Mouse (Mus musculus): ENCODE data around the gene Snd1. TPM values are rescaled to one million over a fixed set of nuclear protein-coding genes. Genes with fewer than 3 reads are reported as not detected.

The Snd1 gene
- polyA plus RNA-seq, 1 experiment from 2014 or later, result 110 TPM

DNA sequence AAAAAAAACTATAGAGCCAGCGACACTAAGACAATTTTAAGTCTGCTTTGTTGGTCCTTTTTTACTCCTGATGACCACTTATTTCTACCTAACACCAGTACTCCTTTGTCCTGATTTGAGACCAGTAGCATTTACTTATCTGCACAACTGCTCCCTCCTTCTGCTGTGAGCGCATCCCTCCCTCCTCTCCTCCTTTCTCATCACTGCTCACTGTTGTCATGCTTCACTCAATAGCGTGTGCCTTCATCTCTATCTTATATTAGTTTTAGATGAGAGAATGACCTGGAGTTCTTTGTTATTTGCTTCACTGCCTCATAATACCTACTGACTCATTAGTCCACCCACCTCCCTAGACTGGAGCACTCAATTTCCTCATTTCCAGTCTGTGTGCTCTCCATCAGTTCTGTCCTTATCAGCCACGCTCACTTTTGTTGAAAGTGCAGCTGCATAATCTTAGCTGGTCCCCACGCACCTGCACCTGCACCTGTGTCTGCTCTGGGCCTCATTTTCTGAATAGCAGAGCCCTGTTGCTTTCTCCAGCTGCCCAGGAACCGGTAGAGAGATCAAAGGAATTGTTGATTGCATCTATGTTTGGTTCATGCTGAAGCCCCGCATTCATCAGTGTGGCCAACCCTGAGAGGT, 242.4 kb downstream of the Snd1 start:
- Histone ChIP-seq H3K4me1 (peaks cover 17% of the 10 kb centered on the region), H3K27ac (replicated peaks) (0 out of 2 replicates have a peak overlapping the region, but pooled peaks have one; percentile 23), H3K27me3 (ENCODE audit: low read depth, poor library complexity, severe bottlenecking) (no peaks in the 10 kb centered on the region), H3K9me3 (replicated peaks) (no peaks in the 10 kb centered on the region), H3K36me3 (peaks cover 8% of the 10 kb centered on the region; the same call in 1 of the 2 replicates), H3K4me3 (no peak overlapping the region)
- DNase-seq (ENCODE audit: low spot score), result no peak
- WGBS, result 56% methylated on average over 7 of the region's 7 CpGs

DNA sequence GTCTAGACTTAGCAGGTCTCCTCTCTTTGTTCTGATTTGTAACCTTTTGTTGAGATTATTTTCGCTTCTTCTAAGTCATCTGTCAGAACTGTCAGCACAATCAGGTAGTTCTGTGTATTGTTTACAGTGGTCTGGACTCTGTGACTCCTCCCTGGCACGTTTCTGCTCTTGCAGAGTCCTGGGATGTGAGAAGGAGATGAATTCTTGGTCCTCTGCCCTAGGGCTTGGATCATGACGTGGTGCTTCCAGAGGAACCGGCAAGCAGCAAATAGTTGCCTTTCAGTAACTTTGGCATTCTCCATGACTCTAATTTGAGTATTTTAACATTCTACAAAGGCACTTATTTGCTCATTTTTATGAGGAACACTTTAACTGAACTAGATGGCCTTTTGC, 242.9 kb downstream of the Snd1 start:
- Histone ChIP-seq H3K27ac (replicated peaks) (0 out of 2 replicates have a peak overlapping the region, but pooled peaks have one; percentile 23), H3K4me3 (no peak overlapping the region), H3K36me3 (peaks cover 3% of the 10 kb centered on the region; the same call in 1 of the 2 replicates), H3K4me1 (peaks cover 17% of the 10 kb centered on the region), H3K27me3 (ENCODE audit: low read depth, poor library complexity, severe bottlenecking) (no peaks in the 10 kb centered on the region), H3K9me3 (replicated peaks) (no peaks in the 10 kb centered on the region)
- WGBS, result 58% methylated on average over 4 of the region's 4 CpGs
- DNase-seq (ENCODE audit: low spot score), result no peak

DNA sequence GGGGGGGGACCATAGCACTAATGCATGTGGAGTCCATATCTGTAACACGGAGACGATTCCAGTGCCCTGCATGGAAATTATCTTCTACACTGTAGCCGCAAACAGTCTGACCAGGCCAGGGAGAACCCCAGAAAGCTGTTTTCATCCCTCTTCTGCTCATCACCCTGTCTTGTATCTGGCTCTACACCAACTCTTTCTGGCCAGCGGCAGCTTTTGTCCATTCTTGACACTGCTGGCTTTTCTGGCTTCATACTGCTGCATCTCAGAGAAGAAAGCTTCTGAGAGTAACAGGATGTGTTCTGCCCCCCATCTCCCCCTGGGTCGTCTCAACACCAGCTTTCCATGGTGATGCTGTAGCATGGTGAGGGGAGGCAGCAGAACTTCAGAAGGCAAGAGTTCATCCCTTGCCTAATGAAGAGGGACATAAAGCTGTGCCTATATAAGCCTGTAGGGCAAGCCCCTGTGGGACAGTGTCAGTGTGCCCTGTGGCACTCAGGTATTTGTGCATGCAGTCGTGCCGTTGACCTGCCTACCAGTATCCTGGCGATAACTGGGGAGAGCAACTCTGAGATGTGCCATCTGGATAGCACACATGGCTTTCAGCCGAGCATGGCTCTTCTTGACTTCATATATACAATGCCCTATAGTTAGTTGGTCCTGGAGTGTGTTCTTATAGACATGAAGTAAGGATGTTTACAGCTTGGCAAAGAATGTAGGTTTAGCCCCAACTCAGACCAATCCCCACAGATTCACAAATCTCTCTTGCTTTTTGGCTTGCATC, 245.6 kb downstream of the Snd1 start:
- no peak for DNase-seq (ENCODE audit: low spot score)
- Histone ChIP-seq H3K36me3 (0 out of 2 replicates have a peak, but pooled peaks cover under 1% of the 10 kb centered on the region), H3K27me3 (ENCODE audit: low read depth, poor library complexity, severe bottlenecking) (no peaks in the 10 kb centered on the region), H3K9me3 (replicated peaks) (no peaks in the 10 kb centered on the region), H3K27ac (replicated peaks) (no peak overlapping the region), H3K4me3 (no peak overlapping the region), H3K4me1 (peaks cover 16% of the 10 kb centered on the region)
- 92% methylated on average over 9 of the region's 9 CpGs for WGBS

DNA sequence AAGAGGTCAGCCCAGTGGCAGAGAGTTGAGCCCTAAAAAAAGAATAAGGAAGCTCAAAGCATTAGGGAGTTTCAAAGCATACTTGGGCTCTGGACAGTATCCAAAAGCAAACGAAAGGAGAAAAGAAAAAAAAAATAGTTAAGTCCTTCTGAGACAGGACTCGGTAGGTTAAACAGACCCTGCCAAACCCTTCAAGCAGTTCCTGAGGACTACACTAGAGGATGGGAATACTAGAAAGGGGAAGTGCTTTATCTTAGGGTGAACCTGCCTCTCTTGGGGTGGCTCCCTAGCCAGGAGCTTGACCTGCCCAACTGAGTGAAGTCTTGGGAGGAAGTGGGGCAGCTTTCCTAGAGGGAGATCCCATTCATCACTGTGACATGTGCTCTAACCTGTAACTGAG, 248.1 kb downstream of the Snd1 start:
- WGBS, result 79% methylated on average over 2 of the region's 2 CpGs
- H3K9me3 ChIP-seq (replicated peaks), result no peaks in the 10 kb centered on the region
- H3K4me3 ChIP-seq, result no peak overlapping the region

DNA sequence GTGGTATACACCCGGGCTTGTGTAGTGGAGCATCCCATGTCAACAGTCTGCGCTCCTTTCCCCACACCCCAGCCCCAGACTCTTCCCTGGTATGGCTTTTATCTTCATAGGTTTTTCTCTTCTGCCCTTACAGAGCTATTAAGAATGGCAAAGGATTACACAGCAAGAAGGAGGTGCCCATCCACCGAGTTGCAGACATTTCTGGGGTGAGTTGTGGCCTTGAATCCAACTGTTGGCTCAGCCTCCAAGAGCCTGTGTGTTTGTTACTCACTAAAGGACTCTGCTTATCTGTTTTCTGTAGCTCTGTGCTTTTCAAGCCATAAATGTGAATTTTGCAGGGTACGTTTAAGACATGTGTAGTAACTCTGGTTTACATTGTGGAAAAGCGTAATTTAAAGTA, 249.8 kb downstream of the Snd1 start:
- no peaks in the 10 kb centered on the region for H3K27me3 ChIP-seq (ENCODE audit: low read depth, poor library complexity, severe bottlenecking)
- no peak overlapping the region for H3K27ac ChIP-seq (replicated peaks)
- H3K9me3 ChIP-seq (replicated peaks), result no peaks in the 10 kb centered on the region
- no peak overlapping the region for H3K4me3 ChIP-seq
- H3K36me3 ChIP-seq, result 0 out of 2 replicates have a peak, but pooled peaks cover 3% of the 10 kb centered on the region
- peaks cover 24% of the 10 kb centered on the region for H3K4me1 ChIP-seq
- no peak for DNase-seq (ENCODE audit: low spot score)
- 71% methylated on average over 5 of the region's 5 CpGs for WGBS

More for the DNA sequence above, 248.1 kb downstream of the Snd1 start:
- DNase-seq (ENCODE audit: low spot score), result no peak
- H3K27ac ChIP-seq (replicated peaks), result no peak overlapping the region
- H3K27me3 ChIP-seq (ENCODE audit: low read depth, poor library complexity, severe bottlenecking), result no peaks in the 10 kb centered on the region
- 0 out of 2 replicates have a peak, but pooled peaks cover 3% of the 10 kb centered on the region for H3K36me3 ChIP-seq
- peaks cover 9% of the 10 kb centered on the region for H3K4me1 ChIP-seq

DNA sequence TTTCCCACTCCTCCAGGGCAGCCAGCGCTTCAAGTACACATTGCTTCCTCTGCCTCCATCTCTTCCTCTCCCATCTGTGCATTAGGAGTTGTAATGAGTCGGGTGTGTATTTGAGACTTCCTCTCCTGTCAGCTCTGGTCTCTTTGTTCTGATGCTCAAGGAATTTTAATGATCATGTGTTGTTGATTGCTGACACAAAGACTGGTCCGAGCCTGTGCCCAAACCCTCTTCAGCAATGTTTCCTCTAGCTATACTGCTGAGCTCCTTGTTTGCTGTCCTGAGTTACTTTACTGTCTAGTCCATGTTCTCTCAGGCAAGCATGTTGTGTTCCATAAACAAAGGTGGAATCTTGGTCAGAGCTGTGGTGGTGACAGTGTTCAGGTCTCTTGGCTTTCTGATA, 254.3 kb downstream of the Snd1 start:
- no peaks in the 10 kb centered on the region for H3K9me3 ChIP-seq (replicated peaks)
- WGBS, result 58% methylated on average over 3 of the region's 3 CpGs
- H3K4me1 ChIP-seq, result peaks cover 34% of the 10 kb centered on the region
- H3K4me3 ChIP-seq, result no peak overlapping the region
- 0 out of 2 replicates have a peak, but pooled peaks cover 3% of the 10 kb centered on the region for H3K36me3 ChIP-seq
- H3K27ac ChIP-seq (replicated peaks), result peak overlapping the region; percentile 64
- no peak for DNase-seq (ENCODE audit: low spot score)
- H3K27me3 ChIP-seq (ENCODE audit: low read depth, poor library complexity, severe bottlenecking), result no peaks in the 10 kb centered on the region

DNA sequence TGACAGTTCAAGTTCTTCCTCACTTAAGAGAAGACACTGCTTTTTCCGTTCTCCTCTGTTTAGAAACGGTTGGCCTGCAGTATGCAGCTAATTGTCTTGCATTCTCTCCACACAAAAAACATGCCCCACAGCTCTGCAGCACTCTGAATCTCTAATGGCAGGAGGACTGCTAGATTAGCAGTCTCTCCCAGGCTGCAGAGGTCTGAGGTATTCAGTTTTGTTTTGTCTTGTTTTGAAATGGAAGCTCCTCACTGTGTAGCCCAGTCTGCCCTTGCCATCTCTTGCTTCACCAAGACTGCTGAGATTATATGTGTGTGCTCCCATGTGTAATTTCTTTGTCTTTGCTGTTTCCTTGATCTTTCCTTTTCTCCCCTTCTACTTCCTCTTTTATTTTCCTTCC, 254.7 kb downstream of the Snd1 start:
- Histone ChIP-seq H3K27me3 (ENCODE audit: low read depth, poor library complexity, severe bottlenecking) (no peaks in the 10 kb centered on the region), H3K9me3 (replicated peaks) (no peaks in the 10 kb centered on the region), H3K27ac (replicated peaks) (peak overlapping the region; percentile 64), H3K4me1 (peaks cover 30% of the 10 kb centered on the region), H3K4me3 (no peak overlapping the region), H3K36me3 (0 out of 2 replicates have a peak, but pooled peaks cover 3% of the 10 kb centered on the region)
- DNase-seq (ENCODE audit: low spot score), result no peak
- WGBS, result 41% methylated on average over 2 of the region's 2 CpGs

DNA sequence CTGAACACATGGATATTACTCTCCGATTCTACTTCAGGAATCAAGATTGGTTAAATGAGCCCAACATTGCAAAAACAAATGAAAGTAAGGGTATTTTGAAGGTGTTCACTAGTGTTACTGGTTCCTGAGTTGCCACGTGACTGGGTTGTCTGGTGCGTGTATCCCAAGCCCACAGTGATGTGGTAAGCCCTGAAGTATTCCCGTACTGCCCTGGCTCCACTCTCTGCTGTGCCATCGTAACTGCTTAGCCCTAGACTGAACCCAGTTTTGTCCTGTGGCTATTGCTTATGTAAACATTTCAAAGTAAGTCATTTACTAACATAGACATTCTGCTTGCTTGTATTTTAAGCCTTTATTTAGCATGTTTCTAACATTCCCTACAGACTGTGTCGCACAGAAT, 256.3 kb downstream of the Snd1 start:
- no peak overlapping the region for H3K4me3 ChIP-seq

DNA sequence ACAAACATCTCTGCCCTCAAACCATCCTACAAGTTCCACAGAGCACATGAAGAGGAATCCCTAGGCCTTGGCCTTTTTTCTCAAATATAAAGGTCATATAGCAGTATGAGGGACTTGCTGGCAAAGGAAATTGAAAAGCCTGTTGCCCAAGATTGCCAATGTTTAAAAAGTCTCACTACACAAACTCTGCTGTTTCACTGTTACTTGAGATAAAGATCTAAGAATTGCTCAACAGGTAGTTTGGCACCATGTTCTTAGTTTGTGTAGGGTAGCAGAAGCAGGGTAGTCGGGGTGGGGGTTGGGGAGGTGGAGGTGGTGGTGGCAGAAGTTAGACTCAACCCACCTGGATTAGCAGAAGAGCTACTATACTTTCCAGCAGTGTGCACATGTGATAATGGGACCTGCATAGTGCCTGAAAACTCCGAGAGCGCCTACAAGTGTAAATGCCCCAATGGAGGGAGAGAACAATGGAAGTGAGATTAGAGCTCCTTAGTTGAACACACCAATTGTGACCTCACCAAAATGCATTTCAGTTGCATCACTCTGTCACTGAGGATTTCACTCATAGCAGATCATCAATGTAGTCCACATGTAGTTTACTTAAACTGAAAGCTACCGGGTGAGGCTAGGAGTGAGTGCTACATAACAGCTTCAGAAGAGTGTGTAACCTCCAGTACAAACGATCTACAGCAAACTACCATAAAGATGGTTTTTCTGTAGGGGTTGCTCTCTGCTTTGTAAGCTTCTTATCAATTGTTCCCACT, 259.1 kb downstream of the Snd1 start:
- no peak for DNase-seq (ENCODE audit: low spot score)
- Histone ChIP-seq H3K4me1 (peaks cover 17% of the 10 kb centered on the region), H3K9me3 (replicated peaks) (no peaks in the 10 kb centered on the region), H3K4me3 (no peak overlapping the region), H3K27ac (replicated peaks) (no peak overlapping the region), H3K27me3 (ENCODE audit: low read depth, poor library complexity, severe bottlenecking) (no peaks in the 10 kb centered on the region), H3K36me3 (no peaks in the 10 kb centered on the region)
- WGBS, result 85% methylated on average over 5 of the region's 5 CpGs

More for the DNA sequence above, 256.3 kb downstream of the Snd1 start:
- H3K4me1 ChIP-seq, result peaks cover 29% of the 10 kb centered on the region
- WGBS, result 98% methylated on average over 6 of the region's 6 CpGs
- no peaks in the 10 kb centered on the region for H3K36me3 ChIP-seq
- no peaks in the 10 kb centered on the region for H3K27me3 ChIP-seq (ENCODE audit: low read depth, poor library complexity, severe bottlenecking)
- H3K9me3 ChIP-seq (replicated peaks), result no peaks in the 10 kb centered on the region
- H3K27ac ChIP-seq (replicated peaks), result no peak overlapping the region
- DNase-seq (ENCODE audit: low spot score), result no peak

DNA sequence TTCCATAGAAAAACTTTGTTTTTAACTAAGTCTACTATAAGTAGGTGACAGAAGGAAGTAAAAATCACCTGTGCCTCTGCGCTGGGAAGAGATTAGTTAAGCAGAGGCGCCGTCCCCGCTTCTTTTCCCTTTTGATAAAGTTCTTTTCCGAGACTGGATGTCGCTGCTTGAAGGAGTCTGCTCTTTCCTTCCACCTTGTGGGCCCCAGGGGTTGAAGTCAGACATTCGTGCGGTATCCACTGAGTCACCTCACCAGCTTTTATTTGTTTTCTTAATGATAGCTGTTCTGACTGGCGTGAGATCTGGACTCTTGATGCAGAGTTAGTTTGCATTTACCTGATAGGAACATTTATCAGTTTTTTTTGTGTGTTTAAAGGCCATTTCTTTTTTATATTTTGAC, 260.2 kb downstream of the Snd1 start:
- Histone ChIP-seq H3K4me3 (no peak overlapping the region), H3K27ac (replicated peaks) (no peak overlapping the region), H3K36me3 (no peaks in the 10 kb centered on the region), H3K4me1 (peaks cover 6% of the 10 kb centered on the region; the same call in 1 of the 2 replicates), H3K27me3 (ENCODE audit: low read depth, poor library complexity, severe bottlenecking) (no peaks in the 10 kb centered on the region), H3K9me3 (replicated peaks) (no peaks in the 10 kb centered on the region)
- 82% methylated on average over 9 of the region's 9 CpGs for WGBS
- no peak for DNase-seq (ENCODE audit: low spot score)

DNA sequence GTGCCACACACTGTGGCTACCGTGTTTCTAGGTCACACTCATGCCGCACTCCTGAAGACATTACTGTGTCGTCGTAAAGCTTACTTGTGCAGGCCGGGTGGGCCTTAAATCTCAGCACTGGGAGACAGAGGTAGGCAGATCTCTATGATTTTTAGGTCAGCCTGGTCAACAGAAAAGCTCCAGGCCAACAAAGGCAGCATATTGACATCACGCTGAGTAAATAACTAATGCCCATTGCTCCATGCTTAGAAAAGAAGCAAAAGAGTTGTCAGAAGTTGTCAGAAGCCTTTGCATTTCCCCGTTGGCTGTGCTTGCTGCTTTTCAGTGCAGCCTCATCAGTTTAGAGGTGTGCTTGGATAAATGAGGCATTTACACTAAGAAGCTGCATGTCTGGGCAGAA, 261.7 kb downstream of the Snd1 start:
- no peaks in the 10 kb centered on the region for H3K36me3 ChIP-seq
- WGBS, result 79% methylated on average over 7 of the region's 7 CpGs
- no peak overlapping the region for H3K4me3 ChIP-seq
- no peaks in the 10 kb centered on the region for H3K27me3 ChIP-seq (ENCODE audit: low read depth, poor library complexity, severe bottlenecking)
- no peaks in the 10 kb centered on the region for H3K4me1 ChIP-seq
- H3K9me3 ChIP-seq (replicated peaks), result no peaks in the 10 kb centered on the region
- H3K27ac ChIP-seq (replicated peaks), result no peak overlapping the region
- DNase-seq (ENCODE audit: low spot score), result no peak

DNA sequence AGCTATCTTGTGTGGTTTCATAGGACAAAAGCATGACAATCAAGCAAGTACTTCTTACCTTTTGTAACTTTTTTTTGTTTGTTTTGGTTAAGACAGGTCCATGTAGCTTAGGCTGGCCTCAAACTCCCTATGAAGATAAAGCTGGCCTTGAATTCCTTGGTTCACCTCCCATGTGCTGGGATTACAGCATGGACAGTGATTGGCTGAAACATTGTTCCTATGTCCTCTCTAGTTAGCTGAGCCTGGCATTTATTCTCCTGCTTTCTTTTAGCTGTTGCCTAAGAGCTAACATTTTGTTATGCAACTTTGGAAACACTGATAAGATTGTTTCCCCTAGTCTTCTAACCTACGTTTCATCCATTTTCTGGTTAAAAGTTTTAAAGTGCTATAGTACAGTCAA, 262.7 kb downstream of the Snd1 start:
- 94% methylated on average over 1 of the region's 1 CpGs for WGBS
- no peaks in the 10 kb centered on the region for H3K9me3 ChIP-seq (replicated peaks)
- no peaks in the 10 kb centered on the region for H3K4me1 ChIP-seq
- no peaks in the 10 kb centered on the region for H3K36me3 ChIP-seq
- no peak overlapping the region for H3K4me3 ChIP-seq
- DNase-seq (ENCODE audit: low spot score), result no peak
- no peak overlapping the region for H3K27ac ChIP-seq (replicated peaks)
- H3K27me3 ChIP-seq (ENCODE audit: low read depth, poor library complexity, severe bottlenecking), result no peaks in the 10 kb centered on the region

Data from midbrain, embryonic 10.5 days (tissue).